Mouse (Mus musculus) lung, postnatal 0 days (tissue): Measurements from ENCODE around the gene Glt8d1.

Source experiments
- CTCF ChIP-seq: IDR thresholded peaks from 2 replicates; pipeline ENCODE4 v1.5.1; 2016; ENCODE audit warnings: antibody characterized with exemption, mild to moderate bottlenecking
- EP300 ChIP-seq: IDR thresholded peaks from 2 replicates; pipeline ENCODE4 v1.6.1; 2016; ENCODE audit warnings: antibody characterized with exemption, mild to moderate bottlenecking, control low read depth

GRCm38 (mm10) chr14:31018860-31019291 lies 17.7 kb downstream of the Glt8d1 start, which contains the start of the genes Pbrm1 and Gnl3:
- TF ChIP-seq CTCF (peak; percentile 66), EP300 (no peak)
